Mouse (Mus musculus): ENCODE data around the gene 1600002K03Rik. TPM values are rescaled to one million over a fixed set of nuclear protein-coding genes. Genes with fewer than 3 reads are reported as not detected.
"Not testable (repeated sequence)": the region's sequence is repeated elsewhere in the genome, so short reads cannot be mapped to it uniquely, and the experiment has no call there.

The 1600002K03Rik gene
- polyA plus RNA-seq, 1 experiment from 2014 or later = 14.4 TPM

DNA sequence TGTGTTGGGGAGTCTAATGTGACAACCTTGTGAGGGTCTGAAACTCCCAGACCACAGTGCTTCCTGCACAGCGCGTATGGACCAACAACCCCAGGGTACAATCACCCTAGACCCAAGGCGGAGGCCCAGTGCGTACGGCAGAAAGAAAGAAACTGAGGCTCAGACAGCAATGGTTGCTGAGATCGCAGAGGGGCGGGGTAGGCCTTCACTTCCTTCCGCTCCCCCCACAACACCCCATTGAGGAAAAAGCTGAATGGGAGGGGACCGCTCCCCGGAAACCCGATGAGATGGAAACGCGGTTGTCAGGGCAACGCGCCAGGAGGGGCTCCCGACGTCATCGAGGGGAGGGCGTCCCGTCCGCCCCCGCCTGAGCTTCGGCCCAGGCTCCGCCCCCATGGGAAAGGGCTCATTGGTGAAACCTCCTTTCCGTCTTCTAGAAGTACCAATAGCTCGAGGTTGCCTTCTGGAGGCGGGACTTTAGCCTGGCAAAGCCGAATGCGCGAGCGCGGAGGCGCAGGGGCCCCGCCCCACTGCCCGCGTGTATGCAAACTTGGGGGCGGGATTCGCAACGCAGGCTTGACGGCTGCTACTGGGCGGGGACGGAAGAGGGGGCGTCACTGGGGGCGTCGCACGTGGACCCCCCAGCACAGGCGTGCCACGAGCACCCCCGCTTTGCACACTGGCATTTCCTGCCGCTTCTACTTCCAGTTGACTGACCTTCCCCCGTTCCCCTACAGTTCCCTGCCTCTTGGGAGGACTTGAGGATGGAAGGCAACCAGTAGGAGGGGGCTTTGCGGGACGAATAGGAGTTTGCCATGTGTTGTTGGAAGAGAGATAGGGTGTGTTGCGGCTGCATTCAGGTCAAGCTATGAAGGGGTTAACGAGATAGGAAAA is 12.9 kb upstream of the 1600002K03Rik start:
- peak; percentile 98 for DNase-seq (ENCODE audit: low spot score)
- Histone ChIP-seq H3K9me3 (no peaks in the 10 kb centered on the region), H3K4me3 (peak overlapping the region; percentile 49), H3K36me3 (peaks cover 38% of the 10 kb centered on the region), H3K27me3 (ENCODE audit: insufficient read depth, poor library complexity, severe bottlenecking) (peaks cover 8% of the 10 kb centered on the region), H3K4me1 (replicated peaks) (peaks cover 97% of the 10 kb centered on the region), H3K27ac (peak overlapping the region; percentile 93)
- WGBS = under 1% methylated on average over 55 of the region's 55 CpGs

DNA sequence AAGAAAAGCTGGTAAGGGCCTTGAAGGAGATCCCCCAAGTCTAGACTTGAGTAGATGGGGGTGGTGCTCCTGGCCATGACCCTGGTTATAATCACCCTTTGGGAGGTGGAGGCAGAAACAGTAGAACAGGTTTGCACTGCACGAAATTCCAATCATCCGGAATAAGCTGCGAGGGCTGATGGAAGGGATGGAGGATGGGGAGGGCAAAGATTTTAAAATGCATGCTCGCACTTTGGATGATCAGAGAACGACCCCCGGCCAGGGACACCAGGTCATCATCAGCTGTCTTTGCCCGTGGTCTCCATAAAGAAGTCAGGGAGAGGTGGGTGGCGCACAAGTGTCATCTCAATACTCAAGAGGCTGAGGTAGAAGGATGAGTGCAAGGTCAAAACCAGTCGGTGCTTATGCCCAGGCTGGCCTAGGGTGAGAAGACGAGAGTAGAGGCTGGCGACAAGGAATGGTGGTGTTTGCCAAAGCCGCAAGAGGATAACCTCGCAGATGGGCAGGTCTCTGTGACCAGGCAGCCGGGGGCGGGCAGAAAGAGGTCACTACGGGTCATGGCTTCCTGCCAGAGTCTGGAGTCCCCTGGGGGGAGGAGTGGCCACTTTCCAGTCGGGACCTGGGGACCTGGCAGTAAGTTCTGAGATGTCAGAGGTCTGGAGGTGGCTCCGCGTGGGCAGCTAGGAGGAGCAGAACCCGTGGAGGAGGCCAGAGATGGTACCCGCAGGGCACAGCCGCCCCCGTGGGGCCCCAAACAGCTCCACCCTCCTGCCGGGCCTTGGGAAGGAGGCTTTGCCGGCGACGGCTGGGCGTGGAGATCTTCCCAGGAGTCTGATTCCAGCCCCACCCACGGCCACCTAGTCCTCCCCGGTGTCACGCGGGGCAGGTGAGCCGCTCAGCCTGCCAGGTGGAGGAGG is 12.0 kb upstream of the 1600002K03Rik start:
- under 1% methylated on average over 33 of the region's 33 CpGs for whole genome bisulfite sequencing
- peaks cover 29% of the 10 kb centered on the region for H3K36me3 ChIP-seq
- no peaks in the 10 kb centered on the region for H3K9me3 ChIP-seq
- H3K27me3 ChIP-seq (ENCODE audit: insufficient read depth, poor library complexity, severe bottlenecking) = peaks cover 8% of the 10 kb centered on the region
- H3K4me3 ChIP-seq = peak overlapping the region; percentile 49
- DNase-seq (ENCODE audit: low spot score) = peak; percentile 83
- H3K4me1 ChIP-seq (replicated peaks) = peaks cover 97% of the 10 kb centered on the region
- H3K27ac ChIP-seq = peak overlapping the region; percentile 93

DNA sequence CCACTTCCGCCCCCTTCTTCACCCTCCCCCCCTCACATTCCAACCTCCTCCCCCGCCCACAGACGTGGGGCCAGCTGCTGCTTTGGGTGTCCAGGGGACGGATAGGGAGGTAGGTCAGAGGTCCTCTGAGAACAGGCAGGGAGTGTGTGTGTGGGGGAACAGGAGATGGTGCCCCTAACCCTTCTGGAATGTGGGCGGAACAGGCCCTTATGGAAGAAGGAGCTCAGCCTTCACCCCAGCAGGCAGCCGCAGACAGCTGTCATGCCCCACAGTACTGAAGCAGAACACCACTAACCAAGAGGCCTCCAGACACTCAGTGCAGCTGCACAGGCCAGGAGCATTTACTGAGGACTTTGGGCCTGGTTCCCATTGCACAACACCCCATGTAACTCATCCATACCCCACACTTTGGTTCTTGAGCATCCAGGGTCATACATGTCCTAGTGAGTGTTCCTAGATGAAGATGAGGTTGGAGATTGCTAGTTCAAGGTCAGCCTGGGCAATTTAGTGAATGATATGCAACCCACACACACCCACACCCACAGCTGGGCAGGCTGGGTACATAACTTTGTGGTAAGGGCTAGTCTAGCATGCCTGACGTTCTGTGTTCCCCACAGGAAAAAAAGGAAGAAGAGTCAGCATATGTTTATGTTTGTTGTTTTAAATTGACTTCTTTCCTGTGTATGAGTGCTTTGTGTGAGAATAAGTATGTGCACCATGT is 11.1 kb upstream of the 1600002K03Rik start:
- Histone ChIP-seq H3K27ac (peak overlapping the region; percentile 93), H3K27me3 (ENCODE audit: insufficient read depth, poor library complexity, severe bottlenecking) (peaks cover 8% of the 10 kb centered on the region), H3K4me3 (peak overlapping the region; percentile 49), H3K9me3 (no peaks in the 10 kb centered on the region), H3K4me1 (replicated peaks) (peaks cover 96% of the 10 kb centered on the region), H3K36me3 (peaks cover 19% of the 10 kb centered on the region)
- peak; percentile 79 for DNase-seq (ENCODE audit: low spot score)
- 6% methylated on average over 7 of the region's 7 CpGs for WGBS

DNA sequence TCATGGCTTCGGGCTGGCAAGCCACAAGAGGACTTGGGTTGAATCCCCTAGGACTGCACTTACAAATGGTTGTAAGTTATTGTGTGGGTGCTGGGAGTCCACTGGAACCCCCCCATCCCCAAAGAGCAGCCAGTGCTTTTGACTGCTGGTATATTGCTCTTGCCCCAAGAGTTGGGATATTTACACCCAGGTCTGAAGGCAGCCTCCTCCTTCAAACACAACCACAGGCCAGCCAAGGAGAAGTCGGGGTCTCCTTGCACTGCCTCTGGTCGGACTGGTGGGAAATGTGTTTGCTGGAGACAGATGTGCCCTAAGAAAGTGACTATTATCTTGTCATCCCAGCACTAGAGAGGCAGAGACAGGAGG is 10.5 kb upstream of the 1600002K03Rik start:
- H3K36me3 ChIP-seq = peaks cover 14% of the 10 kb centered on the region
- no peaks in the 10 kb centered on the region for H3K9me3 ChIP-seq
- peak overlapping the region; percentile 93 for H3K27ac ChIP-seq
- WGBS = 86% methylated on average over 3 of the region's 3 CpGs
- H3K4me3 ChIP-seq = peak overlapping the region; percentile 49
- no peak for DNase-seq (ENCODE audit: low spot score)
- H3K4me1 ChIP-seq (replicated peaks) = peaks cover 96% of the 10 kb centered on the region
- peaks cover 8% of the 10 kb centered on the region for H3K27me3 ChIP-seq (ENCODE audit: insufficient read depth, poor library complexity, severe bottlenecking)

DNA sequence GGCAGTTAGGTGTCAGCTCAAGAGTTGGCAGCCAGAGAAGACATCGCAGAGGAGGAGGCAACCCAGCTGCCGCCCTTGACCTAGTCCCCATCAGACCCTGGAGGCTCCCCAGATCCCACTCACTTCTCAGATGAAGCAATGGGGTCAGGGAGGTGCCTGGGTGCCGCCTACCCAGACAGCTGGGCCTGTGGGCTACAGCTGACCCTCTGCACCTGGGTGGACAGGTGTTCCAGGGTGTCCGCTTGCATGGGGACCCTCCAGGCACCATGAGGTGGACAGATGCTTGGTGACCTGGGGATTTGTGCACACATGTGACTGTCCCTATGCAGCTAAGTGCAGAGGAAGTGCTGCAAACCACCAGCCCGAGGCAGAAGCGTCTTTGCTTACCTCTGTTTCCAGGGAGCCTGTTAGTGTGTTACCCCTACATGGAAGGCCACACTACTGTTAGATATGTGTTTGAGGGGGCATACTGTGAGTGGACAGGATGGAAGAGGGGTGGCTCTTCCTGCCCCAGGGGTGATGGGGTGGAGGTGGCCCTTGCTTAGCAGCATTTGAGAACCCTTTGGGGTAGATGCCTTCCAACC is 9.9 kb upstream of the 1600002K03Rik start:
- peak overlapping the region; percentile 49; the same call in 1 of the 2 replicates for H3K4me3 ChIP-seq
- H3K27me3 ChIP-seq (ENCODE audit: insufficient read depth, poor library complexity, severe bottlenecking) = peaks cover 8% of the 10 kb centered on the region
- H3K36me3 ChIP-seq = peaks cover 8% of the 10 kb centered on the region
- H3K4me1 ChIP-seq (replicated peaks) = peaks cover 91% of the 10 kb centered on the region
- 72% methylated on average over 6 of the region's 6 CpGs for WGBS
- no peak for DNase-seq (ENCODE audit: low spot score)
- H3K27ac ChIP-seq = peak overlapping the region; percentile 93
- H3K9me3 ChIP-seq = no peaks in the 10 kb centered on the region

DNA sequence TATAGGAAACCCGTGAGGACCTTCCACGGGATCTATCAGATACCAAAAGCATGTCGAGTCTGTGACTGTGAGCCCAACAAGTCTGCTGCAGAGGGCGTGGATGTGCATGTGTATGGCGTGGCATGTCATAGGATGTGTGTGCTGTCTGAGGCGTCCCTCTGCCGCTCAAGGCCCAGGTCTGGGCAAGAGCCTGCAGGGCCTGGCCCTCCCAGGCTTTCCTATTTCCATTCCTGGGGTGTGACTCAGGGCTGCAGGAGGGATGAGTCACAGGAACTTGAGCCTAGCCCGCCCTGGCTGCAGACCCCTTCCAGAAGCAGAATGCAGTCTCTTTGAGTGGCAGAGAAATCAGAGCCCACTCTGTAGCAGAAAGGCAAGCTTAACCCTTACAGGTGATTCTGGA is 9.0 kb upstream of the 1600002K03Rik start:
- H3K4me1 ChIP-seq (replicated peaks) = peaks cover 87% of the 10 kb centered on the region
- peaks cover 8% of the 10 kb centered on the region for H3K27me3 ChIP-seq (ENCODE audit: insufficient read depth, poor library complexity, severe bottlenecking)
- peak overlapping the region; percentile 53; the same call in 1 of the 2 replicates for H3K4me3 ChIP-seq
- no peak for DNase-seq (ENCODE audit: low spot score)
- no peaks in the 10 kb centered on the region for H3K36me3 ChIP-seq
- WGBS = 77% methylated on average over 8 of the region's 8 CpGs
- H3K9me3 ChIP-seq = no peaks in the 10 kb centered on the region
- H3K27ac ChIP-seq = peak overlapping the region; percentile 81; the same call in 1 of the 2 replicates

DNA sequence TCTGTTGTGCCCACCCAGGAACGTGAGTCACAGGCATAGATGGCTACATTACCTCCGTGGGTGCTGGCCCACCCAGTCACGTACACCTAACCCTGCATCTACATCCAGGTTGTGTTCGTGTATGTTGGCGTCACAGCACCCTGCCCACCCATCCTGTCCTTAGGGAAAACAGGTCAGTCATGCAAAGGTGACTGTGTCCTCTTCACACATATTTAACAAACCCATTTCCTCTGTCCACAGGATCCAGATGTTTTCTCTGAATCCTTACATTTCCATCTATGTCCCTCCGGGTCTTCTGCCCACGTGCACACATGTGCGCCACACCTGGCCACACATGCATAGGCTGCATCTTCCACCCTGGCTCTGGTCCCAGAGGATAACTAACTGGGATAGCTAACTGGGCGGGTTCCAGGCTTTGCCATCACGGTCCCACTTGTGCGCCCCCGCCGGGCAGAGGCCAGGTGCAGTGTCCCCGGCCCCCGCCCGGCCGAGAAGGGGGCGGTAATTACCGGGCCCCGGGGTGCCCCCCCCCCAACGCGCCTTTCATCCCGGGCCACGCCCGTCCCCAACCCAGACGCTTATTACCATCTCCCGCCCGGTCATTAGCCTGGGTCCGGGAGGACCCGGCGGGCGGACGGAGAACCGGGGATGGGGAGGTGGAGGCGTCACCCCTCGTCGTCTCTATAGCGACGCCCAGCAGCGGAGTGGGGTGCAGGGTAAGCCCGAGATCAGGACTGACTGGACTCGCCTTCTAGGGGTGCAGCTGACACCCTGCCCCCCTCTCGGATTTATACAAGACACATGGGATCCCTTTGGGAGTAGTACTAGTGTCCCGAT is 8.4 kb upstream of the 1600002K03Rik start:
- H3K9me3 ChIP-seq = no peaks in the 10 kb centered on the region
- peaks cover 8% of the 10 kb centered on the region for H3K27me3 ChIP-seq (ENCODE audit: insufficient read depth, poor library complexity, severe bottlenecking)
- peaks cover 6% of the 10 kb centered on the region; the same call in 1 of the 2 replicates for H3K36me3 ChIP-seq
- peak overlapping the region; percentile 81 for H3K27ac ChIP-seq
- peaks cover 87% of the 10 kb centered on the region for H3K4me1 ChIP-seq (replicated peaks)
- H3K4me3 ChIP-seq = peak overlapping the region; percentile 53
- 11% methylated on average over 44 of the region's 44 CpGs for WGBS
- no peak for DNase-seq (ENCODE audit: low spot score)

DNA sequence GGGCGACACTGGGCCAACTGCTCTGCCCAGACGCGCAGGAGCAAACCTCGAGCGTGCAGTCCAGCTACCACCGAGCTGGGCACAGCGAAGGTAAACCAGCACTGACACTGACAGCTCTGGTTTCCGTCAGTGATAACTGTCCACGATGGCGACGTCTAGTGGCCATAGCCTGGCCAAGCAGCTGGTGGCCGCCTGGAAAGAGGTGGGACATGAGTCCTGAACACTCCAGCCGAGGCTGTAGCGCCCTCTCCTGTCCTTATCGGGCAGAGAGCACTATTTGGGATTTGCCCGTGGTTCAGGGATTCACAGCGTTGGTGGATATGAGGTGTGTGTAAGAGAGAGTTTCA is 7.8 kb upstream of the 1600002K03Rik start:
- Histone ChIP-seq H3K27me3 (ENCODE audit: insufficient read depth, poor library complexity, severe bottlenecking) (peaks cover 8% of the 10 kb centered on the region), H3K9me3 (no peaks in the 10 kb centered on the region), H3K4me1 (replicated peaks) (peaks cover 87% of the 10 kb centered on the region), H3K4me3 (peak overlapping the region; percentile 53), H3K36me3 (peaks cover 11% of the 10 kb centered on the region), H3K27ac (peak overlapping the region; percentile 81)
- under 1% methylated on average over 17 of the region's 17 CpGs for WGBS
- DNase-seq (ENCODE audit: low spot score) = peak; percentile 96

DNA sequence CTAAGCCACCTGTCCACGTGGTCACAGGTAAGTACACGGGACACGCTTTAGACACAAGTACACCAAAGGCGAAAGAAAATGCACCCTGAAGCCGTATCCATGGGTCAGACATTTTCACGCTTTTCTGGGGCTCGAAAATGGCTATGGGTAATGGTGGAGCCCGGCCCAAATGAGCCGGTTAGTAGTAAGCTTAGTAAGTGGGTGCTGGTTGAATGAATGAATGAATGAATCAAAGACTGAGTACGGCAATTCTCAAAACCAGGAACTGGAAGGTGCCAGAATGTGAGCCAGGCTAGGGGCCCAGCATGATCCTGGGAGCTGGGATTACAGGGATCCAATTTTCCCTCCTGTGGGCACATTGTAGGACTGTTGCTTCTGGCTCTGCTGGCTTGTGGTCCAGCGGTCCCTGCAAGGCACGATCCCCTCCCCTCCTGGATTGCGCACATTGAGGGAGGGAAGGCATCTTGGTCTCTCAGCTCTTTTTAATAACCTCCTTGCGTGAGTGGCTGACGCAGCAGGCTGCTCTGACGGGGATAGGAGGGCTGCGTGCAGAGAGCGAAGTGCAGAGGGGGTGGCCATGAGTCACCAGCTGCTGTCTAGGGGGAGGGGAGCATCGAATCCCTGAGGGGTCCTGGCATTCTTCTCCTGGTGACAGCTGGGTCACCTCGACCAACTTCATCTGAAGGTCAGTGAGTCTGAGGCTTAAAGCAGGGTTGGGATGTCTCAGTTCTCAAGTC is 7.2 kb upstream of the 1600002K03Rik start, which contains the start of gene Cirbp:
Cirbp (plus strand) TSS at position 594 of the 737 bp plus-strand sequence.
- Histone ChIP-seq H3K4me1 (replicated peaks) (peaks cover 87% of the 10 kb centered on the region), H3K36me3 (peaks cover 17% of the 10 kb centered on the region), H3K9me3 (no peaks in the 10 kb centered on the region), H3K27me3 (ENCODE audit: insufficient read depth, poor library complexity, severe bottlenecking) (peaks cover 8% of the 10 kb centered on the region), H3K4me3 (peak within 1 kb of the TSS; percentile 93), H3K27ac (peak within 1 kb of the TSS; percentile 100)
- 16% methylated on average over 20 of the region's 20 CpGs for WGBS
- peak; percentile 54 for DNase-seq (ENCODE audit: low spot score)

DNA sequence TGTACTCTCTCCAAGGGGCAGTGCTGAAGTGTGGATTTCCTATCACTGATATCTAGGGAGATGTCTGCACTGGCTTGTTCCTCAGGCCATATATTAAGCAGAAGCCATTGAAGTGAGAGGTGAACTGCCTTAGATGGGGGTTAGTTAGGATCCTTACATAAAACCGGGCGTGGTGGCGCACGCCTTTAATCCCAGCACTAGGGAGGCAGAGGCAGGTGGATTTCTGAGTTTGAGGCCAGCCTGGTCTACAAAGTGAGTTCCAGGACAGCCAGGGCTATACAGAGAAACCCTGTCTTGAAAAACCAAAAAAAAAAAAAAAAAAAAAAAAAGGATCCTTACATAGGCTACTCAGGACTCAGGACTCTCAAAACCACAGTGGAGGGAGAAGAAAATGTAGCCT is 6.6 kb upstream of the 1600002K03Rik start:
- H3K9me3 ChIP-seq; H3K27me3 ChIP-seq (ENCODE audit: insufficient read depth, poor library complexity, severe bottlenecking); DNase-seq (ENCODE audit: low spot score): not testable (repeated sequence)
- H3K36me3 ChIP-seq = peaks cover 22% of the 10 kb centered on the region
- H3K27ac ChIP-seq = peak overlapping the region; percentile 100
- peak overlapping the region; percentile 93 for H3K4me3 ChIP-seq
- H3K4me1 ChIP-seq (replicated peaks) = peaks cover 85% of the 10 kb centered on the region
- 85% methylated on average over 4 of the region's 4 CpGs for WGBS

All from hindbrain, embryonic 10.5 days (tissue).